Mouse (Mus musculus): ENCODE data around the gene Aldh1l1.

Gene Aldh1l1

GRCm38 (mm10) chr6:90509085-90509484 is 22.9 kb downstream of the Aldh1l1 start:
- peak; percentile 38 to 46 for DNase-seq

- DNase-seq: no peak
These were observed 26.2 kb downstream of the Aldh1l1 start for GRCm38 (mm10) chr6:90512416-90512815.

- DNase-seq: no peak
These were observed 27.0 kb downstream of the Aldh1l1 start for GRCm38 (mm10) chr6:90513074-90513856.

GRCm38 (mm10) chr6:90514369-90514768 is 28.1 kb downstream of the Aldh1l1 start:
- no peak for DNase-seq

- DNase-seq: peak; percentile 95 to 97
These were observed 28.7 kb downstream of the Aldh1l1 start for GRCm38 (mm10) chr6:90514883-90515405.

- no peak for DNase-seq
These were observed 32.7 kb downstream of the Aldh1l1 start for GRCm38 (mm10) chr6:90518892-90519291.

GRCm38 (mm10) chr6:90519375-90519774 is 33.1 kb downstream of the Aldh1l1 start:
- no peak for DNase-seq

GRCm38 (mm10) chr6:90526406-90526805 is 40.2 kb downstream of the Aldh1l1 start:
- DNase-seq: no peak

GRCm38 (mm10) chr6:90529461-90530046 is 43.3 kb downstream of the Aldh1l1 start:
- DNase-seq: no peak

GRCm38 (mm10) chr6:90532575-90533190 is 46.5 kb downstream of the Aldh1l1 start:
- no peak for DNase-seq

- DNase-seq: no peak
These were observed 47.3 kb downstream of the Aldh1l1 start for GRCm38 (mm10) chr6:90533505-90533904.

- peak; percentile 82 to 88 for DNase-seq
These were observed 48.7 kb downstream of the Aldh1l1 start for GRCm38 (mm10) chr6:90534701-90535475.

- no peak for DNase-seq
These were observed 50.6 kb downstream of the Aldh1l1 start for GRCm38 (mm10) chr6:90536824-90537223.

- peak; percentile 89 to 94 for DNase-seq
These were observed 51.7 kb downstream of the Aldh1l1 start for GRCm38 (mm10) chr6:90537941-90538340.

- DNase-seq: no peak
These were observed 53.0 kb downstream of the Aldh1l1 start for GRCm38 (mm10) chr6:90539271-90539670.

GRCm38 (mm10) chr6:90540520-90540919 is 54.3 kb downstream of the Aldh1l1 start:
- DNase-seq: no peak

GRCm38 (mm10) chr6:90541367-90541772 is 55.1 kb downstream of the Aldh1l1 start:
- DNase-seq: no peak

- DNase-seq: no peak
These were observed 58.2 kb downstream of the Aldh1l1 start for GRCm38 (mm10) chr6:90544433-90544832.

- DNase-seq: no peak
These were observed 60.0 kb downstream of the Aldh1l1 start for GRCm38 (mm10) chr6:90546274-90546673.

GRCm38 (mm10) chr6:90547041-90547440 is 60.8 kb downstream of the Aldh1l1 start:
- no peak for DNase-seq

- peak in 1 of 2 experiments; percentile 13 for DNase-seq
These were observed 64.1 kb downstream of the Aldh1l1 start for GRCm38 (mm10) chr6:90550161-90550912.

- no peak for DNase-seq
These were observed 65.0 kb downstream of the Aldh1l1 start for GRCm38 (mm10) chr6:90551251-90551650.
